Mouse (Mus musculus): ENCODE results near the gene Gosr2. TPM values are rescaled to one million over a fixed set of nuclear protein-coding genes. Genes with fewer than 3 reads are reported as not detected.

Gene Gosr2
- total RNA-seq (2021): 10 to 100 TPM; 74.3 to 84.6 TPM

DNA sequence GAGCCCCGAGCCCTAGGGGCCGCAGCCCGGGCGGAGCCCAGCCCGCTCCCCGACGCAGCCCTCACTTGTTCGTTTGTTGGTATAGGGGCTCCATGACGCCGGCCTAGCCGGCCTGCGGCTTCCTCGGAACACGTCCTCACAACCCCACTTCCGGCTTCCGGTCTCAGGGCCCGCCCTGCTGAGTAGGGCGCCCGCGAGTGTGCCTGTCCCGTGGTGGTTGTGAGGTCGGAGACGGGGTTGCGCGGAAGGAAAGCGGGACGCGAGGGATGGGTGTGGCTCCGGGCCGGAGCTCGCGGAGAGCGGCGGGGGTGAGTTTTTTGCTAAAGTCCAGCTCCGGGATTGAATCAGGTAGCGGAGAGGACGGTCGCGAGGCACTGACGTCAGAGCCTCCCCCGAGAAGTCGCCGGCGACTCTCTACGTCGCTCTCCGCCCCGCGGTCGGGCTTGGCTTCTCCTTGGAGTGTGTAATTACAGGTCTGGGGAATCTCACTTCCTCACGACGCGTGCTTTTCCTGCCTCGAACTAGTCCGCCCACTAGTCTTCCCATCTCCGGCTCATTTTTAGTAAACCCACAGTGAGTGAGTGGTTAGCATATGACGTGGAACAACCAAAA, at the start of gene Gosr2:
Gosr2 (minus strand) TSS at position 334 of the 612 bp plus-strand sequence.
- intact Hi-C loops (cut with DNase I): no loop called here
- peak; percentile 89 for DNase-seq

DNA sequence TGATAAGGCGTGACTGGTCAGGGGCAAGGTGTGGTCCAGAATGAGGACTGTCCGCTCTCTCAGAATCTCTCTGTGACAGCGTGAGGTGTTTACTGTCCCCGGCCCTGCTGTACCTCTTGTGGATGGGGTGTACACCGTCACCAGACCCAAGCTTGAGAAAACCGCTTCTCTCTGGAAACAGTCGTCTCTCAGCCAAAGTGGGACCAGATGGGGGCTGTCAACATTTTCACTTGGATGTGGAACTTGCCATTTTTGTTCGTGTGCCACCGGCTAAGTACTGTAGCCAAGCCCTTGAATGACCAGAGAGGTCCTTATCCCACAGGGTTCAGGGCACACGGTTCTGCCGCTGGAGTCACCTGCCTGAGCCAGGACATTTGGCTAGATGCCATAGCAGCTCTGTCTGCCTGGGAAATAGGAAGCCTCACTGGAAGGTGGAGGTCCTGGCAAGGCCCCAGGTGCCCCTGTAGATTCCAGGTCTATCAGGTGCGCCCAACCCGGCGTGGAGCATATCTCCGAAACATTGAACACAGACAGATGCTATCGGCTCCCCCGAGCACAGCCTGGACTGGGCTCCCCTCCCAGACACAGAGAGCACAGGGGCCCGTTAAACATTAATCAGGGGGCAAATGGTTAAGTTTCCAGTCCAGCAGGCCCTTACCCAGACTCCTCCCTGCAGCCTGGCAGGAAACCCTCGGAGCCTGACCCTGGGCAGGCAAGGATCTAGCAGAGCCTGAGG, 37.5 kb upstream of the Gosr2 start:
- peak; percentile 31 for DNase-seq
- intact Hi-C loops (cut with DNase I): no loop called here

- intact Hi-C loops (cut with DNase I): no loop called here
- DNase-seq: no peak
These were observed 36.8 kb upstream of the Gosr2 start for GRCm38 (mm10) chr11:103734411-103735045.

- intact Hi-C loops (cut with DNase I): no loop called here
- no peak for DNase-seq
These were observed 36.3 kb upstream of the Gosr2 start for GRCm38 (mm10) chr11:103733961-103734360.

DNA sequence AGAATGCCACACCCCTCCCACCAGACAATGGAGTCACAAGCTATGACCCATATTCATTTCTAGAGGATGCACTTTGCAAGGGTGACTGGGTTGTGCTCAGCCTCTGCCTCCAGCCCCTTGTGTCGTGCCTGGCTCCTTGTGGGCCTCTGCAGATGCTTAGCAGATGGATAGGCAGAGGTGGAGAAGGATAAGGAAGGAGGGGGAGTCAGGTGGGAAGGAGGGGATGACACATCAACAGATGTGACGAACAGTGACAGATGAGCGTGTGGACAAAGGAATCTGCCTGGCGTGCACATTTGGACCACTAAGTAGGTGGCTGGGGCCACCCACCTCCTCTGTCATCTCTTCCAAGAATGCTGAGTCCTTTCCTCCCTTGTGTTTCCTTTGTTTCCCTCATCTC, 35.4 kb upstream of the Gosr2 start:
- no peak for DNase-seq
- intact Hi-C loops (cut with DNase I): no loop called here

GRCm38 (mm10) chr11:103732306-103732705, 34.6 kb upstream of the Gosr2 start:
- intact Hi-C loops (cut with DNase I): no loop called here
- DNase-seq: no peak

- DNase-seq: no peak
- intact Hi-C loops (cut with DNase I): no loop called here
These were observed 33.9 kb upstream of the Gosr2 start for GRCm38 (mm10) chr11:103731594-103731993.

GRCm38 (mm10) chr11:103729282-103729985, 31.7 kb upstream of the Gosr2 start:
- DNase-seq: no peak
- intact Hi-C loops (cut with DNase I): no loop called here

DNA sequence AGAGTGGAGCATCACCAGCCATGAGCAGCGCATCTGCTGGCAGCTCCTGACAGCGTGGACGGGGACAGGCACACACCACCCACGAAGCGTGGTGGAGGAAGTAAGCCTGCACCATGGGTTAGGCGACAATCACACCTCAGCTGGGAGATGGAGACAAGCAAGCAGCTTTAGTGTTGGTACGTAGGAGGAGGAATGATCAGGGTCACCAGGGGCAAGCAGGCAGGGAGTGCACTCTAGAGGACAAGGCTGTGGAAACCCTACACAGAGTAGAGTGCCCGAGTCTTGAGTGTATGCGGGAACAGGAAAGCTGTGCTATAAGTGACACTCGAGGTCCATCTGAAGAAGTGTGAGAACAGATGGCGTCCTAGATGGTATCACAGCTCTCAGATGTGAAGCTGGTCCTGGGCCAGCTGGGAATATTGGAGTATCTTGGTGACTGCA, 26.7 kb upstream of the Gosr2 start:
- no peak for DNase-seq
- intact Hi-C loops (cut with DNase I): no loop called here

DNA sequence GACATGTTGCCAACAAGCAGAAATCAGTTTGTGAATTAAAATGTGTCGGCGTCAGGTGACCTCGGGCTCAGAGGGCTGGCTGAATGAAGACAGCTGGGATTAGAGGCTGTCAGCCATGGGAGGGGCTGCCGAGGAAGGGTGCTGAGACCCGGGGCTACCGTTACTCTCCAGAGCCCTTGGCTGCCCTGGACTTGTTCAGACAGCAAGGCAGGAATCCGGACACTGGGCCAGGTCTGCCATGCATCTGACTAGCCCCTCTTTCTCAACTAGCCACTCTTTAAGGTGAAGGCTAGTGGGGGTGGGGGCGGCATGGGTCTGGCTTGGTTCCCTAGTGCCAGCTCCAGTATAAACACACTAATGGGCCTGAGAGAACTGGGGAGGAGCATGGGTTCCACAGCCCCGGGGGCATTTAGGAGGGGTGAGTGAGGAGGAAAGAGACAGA, 24.4 kb upstream of the Gosr2 start:
- intact Hi-C loops (cut with DNase I): no loop called here
- peak; percentile 58 for DNase-seq

GRCm38 (mm10) chr11:103721468-103722039, 23.9 kb upstream of the Gosr2 start:
- intact Hi-C loops (cut with DNase I): no loop called here
- DNase-seq: peak; percentile 70

DNA sequence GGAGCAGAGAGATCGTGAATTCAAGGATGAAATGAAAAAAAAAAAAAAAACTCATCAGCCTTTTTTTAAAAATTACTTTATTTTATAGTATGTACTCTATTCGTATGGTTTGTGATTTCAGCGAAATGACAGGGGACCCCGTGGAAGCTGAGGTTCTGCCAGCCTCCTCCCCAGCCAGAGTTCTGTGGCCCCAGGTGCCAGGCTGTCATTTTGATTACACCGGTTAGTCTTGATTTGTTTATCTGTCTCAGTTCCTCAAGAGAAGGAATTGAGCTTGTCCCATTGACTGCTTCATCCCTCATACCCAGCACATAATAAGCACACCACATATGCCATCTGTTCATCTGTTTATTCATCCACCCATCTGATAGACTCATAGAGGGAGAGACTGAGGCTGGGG, 21.7 kb upstream of the Gosr2 start:
- peak; percentile 53 for DNase-seq
- intact Hi-C loops (cut with DNase I): no loop called here

GRCm38 (mm10) chr11:103716971-103717370, 19.3 kb upstream of the Gosr2 start:
- no peak for DNase-seq
- intact Hi-C loops (cut with DNase I): no loop called here

- intact Hi-C loops (cut with DNase I): no loop called here
- DNase-seq: no peak
These were observed 16.4 kb upstream of the Gosr2 start for GRCm38 (mm10) chr11:103714074-103714473.

DNA sequence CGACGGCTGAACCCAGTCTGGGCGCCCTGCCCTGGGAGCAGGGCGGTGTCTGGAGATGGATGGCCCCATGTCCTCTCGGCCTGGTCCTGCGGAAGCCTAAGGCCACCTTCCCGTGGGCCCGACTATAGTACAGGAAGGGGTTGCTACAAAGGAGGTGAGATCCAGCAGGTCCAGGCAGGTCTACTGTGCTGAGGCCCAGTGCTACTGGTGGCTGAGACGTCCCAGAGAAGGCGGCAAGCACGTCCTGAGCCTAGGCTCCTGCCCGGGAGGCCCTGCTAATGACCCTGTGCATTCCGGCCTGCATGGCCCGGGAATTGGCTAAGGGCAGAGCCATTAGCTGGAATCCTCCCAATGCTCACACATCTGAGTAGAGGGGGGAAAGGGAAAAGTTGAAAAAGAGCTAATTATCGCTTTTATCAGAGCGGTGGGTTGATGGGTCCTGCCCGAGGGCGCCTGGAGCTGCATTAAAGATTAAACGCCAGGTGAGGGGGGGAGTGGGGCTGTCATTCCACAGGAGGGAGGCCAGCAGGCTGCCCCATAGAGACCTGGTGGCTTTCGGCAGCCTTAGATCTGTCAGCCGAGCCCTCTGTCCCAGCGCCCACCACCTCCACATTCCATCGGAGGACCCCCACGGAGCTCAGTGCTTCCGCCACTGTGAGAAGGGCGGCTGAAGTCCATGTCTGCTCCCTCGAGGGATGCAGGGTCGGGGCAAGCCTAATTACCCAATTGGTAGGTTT, 14.3 kb upstream of the Gosr2 start:
- intact Hi-C loops (cut with DNase I): no loop called here
- no peak for DNase-seq

DNA sequence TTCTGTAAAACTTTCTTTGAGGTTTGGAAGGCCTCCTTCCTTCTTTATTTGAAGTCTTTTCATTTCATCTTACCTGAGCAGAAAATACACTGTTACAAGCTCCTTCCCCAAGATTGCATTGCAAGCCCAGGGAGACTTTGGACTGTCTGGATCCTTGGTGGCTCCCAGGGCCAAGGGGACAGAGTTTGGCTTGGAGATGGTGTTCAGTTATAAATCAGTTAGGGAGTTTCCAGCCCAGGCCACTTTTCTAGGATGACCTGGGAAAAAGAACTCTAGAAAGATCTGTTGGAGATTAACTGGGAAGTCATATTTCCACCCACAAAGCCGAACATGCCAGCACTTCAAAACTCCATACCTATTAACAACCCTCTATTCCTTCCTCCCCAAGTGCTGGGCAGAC, 12.3 kb upstream of the Gosr2 start:
- no peak for DNase-seq
- intact Hi-C loops (cut with DNase I): no loop called here

GRCm38 (mm10) chr11:103707005-103707404, 9.3 kb upstream of the Gosr2 start:
- no peak for DNase-seq
- intact Hi-C loops (cut with DNase I): no loop called here

GRCm38 (mm10) chr11:103698226-103698625, 528 bp upstream of the Gosr2 start:
- intact Hi-C loops (cut with DNase I): no loop called here

GRCm38 (mm10) chr11:103696851-103697564, 690 bp downstream of the Gosr2 start:
- no peak for DNase-seq
- intact Hi-C loops (cut with DNase I): no loop called here

More at GRCm38 (mm10) chr11:103698226-103698625, 528 bp upstream of the Gosr2 start:
- DNase-seq: no peak

DNA sequence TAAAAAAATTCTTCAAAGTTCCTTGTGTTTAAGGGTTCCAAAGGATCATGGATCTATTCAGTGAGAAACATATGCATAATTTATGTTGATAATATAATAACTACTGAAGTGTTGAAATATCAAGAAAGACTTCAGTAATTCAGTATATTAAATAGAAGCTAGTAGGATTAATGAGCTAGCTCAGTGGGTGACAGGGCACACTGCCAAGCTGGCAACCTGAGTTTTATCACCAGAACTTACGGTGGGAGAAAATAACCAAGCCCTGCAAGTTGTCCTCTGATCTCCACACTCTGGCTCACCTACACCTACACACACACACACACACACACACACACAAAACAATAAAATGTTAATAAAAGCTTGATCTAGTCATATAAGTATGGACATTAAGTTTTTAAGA, 4.5 kb downstream of the Gosr2 start:
- DNase-seq: peak; percentile 41
- intact Hi-C loops (cut with DNase I): no loop called here
